Mouse (Mus musculus) frontal cortex, postnatal 10 days (tissue): ENCODE data around the gene Ksr1.
A peak's percentile ranks its signal among the peaks of the same experiment; 100 is the strongest.

ENCODE experiments used
- DNase-seq, 2 experiments: peaks; one replicate each; pipeline ENCODE4 v3.0.0; 2022; ENCODE audit warnings: low spot score in 2 of 2, mixed read lengths in 1 of 2

The Ksr1 gene

DNA sequence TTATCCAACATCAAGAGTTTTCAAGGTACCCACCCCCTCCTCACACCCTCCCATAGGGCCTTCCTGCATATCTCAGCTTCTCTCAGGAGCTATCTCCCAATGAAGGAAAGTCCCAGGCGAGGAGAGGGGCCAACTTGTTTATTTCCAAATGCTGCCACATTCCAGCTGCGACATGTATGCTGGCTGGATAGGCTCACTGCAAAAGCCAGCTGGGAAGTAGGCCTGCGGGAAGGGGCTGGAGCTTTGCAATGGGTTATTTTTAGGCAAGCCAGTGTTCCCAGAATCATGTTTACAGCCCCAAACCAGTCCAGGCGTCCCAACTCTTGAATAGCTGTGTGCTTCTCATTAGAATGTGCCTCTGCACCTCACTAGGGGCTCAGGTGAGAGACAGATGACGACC is 51.5 kb downstream of the Ksr1 start:
- no peak for DNase-seq

GRCm38 (mm10) chr11:79093986-79094695 is 52.1 kb downstream of the Ksr1 start:
- DNase-seq, result no peak

DNA sequence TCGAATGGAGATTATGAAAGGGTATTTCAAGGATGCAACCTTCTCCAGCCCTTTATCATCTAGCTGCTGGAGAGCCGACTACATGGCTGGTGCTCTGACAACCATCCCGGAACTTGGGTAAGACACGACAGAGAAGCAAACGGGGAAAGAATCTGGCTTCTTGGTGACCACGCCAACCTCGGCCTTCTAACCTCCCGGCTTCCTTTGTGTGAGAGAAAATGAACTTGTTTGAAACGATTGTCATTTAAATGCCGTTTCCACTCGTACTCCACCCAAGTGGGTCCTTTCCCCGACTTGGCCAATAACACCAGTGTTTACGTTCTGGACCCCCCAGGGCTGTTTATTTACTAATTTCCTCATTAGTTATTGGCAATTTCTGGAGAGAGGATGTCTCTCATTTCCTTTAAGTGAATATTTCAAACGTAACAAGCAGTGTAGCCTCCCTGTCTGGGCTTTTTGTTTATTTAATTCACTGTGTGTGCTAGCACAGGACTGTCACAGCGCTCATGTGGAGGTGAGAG is 52.8 kb downstream of the Ksr1 start:
- DNase-seq, result no peak

- DNase-seq, result no peak
Observed at GRCm38 (mm10) chr11:79092802-79093201, 53.4 kb downstream of the Ksr1 start.

GRCm38 (mm10) chr11:79092245-79092644 is 54.0 kb downstream of the Ksr1 start:
- DNase-seq, result no peak

DNA sequence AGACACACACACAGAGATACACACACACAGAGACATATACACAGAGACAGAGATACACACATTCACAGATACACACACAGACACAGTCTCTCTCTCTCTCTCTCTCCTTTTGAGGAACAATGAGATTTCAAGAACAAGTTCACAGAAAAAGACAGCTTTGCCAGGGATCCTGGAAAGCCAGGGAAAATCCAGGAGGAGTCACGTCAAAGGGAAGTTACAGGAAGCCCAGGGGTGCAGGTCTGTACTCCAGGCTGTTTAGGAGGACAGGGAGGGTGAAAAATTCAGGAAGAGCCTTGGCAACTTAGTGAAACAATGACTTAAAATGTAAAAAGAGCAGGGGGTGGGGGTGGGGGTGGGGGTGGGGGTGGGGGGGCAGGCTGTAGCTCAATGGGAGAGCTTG is 56.5 kb downstream of the Ksr1 start:
- no peak for DNase-seq

DNA sequence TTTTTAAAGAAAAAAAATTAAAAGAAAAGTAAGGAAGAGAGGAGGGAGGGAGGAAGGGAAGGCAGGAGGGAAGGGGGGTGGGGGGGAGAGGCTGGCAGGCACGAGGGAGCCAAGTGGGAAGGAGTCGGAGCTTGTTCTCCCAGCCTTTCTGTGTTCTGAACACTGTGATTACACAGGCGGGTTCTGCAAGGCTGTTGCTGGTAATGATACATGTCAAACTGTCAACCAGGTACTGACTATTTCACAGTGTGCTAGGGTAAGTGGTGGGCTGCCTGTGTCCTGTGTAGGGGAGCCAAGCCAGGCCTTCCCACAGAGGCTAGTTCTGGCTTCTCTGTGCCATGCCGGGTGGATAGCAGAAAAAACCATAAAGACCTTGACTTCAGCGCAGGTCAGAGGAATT is 57.2 kb downstream of the Ksr1 start:
- DNase-seq, result no peak

DNA sequence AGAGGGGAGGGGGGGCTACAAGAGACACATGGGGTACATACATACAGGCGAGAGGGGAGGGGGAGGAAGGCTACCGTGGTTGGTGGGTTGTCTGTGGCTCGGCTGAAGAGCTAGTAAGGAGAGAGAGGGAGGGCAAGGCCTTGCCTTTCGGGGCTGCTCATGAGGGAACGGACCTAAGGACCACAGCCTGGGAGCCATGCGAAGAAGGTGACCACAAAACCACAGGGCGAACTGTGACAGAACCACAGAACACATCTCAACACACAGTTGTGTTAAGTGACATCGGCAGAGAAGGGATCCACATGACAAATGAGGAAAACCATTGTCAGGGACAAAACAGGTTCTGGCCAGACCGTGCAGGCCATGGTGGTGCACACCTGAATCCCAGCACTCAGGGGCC is 57.9 kb downstream of the Ksr1 start:
- no peak for DNase-seq

- DNase-seq, result no peak
Observed at GRCm38 (mm10) chr11:79087731-79088311, 58.4 kb downstream of the Ksr1 start.

DNA sequence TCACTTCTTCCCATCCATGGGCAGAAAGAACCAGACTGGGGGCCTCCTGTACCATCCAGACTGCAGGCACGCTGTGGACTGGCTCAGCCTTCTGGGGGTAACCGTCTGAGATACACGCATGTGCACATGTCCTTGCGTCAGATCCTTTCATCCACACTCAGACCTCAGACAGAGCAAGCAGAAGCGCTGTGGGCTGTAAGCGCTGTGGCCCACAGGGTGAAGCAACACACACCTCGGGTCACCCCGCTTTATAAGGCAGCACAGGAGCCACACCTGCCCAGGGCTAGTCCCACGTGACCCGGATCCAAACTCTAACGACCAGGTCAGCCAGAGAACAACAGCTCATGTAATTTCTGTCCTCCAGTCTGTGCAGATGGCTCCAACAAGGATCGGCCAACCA is 59.4 kb downstream of the Ksr1 start:
- DNase-seq, result no peak

GRCm38 (mm10) chr11:79085059-79085458 is 61.1 kb downstream of the Ksr1 start:
- no peak for DNase-seq

- DNase-seq, result no peak
Observed at GRCm38 (mm10) chr11:79083018-79083441, 63.2 kb downstream of the Ksr1 start.

DNA sequence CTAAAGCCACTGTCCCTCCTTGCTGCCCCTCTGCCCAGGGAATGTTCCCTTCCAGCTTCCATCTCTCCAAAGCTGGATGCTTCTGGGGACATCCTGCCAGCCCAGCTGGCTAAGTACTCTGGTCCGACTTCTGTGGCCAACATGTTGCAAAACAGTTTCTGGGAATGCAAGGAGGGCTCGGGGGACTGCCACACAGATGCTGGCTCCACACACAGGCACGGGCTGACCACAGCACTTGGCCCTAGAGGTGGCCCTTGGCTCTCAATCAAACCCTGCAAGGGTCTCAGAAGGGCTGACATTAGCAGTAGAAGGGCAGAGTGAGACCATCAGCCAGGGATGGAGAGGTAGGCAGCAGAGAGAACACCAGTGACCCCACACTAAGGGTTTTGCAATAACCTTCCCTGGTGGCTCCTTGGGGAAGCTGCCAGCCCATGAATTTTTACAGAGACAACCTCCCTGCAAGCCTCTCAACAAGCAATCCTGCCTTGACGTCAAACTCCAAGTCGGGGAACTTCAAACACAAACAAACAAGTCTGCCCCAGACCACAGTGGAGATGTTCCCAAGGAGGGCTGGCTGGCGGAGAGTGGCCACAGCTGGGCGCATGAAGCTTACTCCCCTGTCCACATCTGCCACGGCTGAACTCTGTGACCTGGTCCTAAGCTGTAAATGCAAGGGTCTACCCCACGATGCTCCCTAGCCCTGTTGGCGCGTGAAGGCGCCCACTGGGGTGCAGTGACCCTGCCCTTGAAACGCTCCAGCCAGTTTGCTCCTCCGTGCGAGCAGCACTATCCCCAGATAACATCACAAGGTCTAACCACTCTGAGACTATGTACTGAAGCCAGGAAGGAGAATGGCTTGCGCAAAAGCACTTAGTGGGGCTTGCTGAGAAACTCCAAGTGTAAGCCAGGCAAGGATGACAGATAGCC is 65.0 kb downstream of the Ksr1 start:
- no peak for DNase-seq

DNA sequence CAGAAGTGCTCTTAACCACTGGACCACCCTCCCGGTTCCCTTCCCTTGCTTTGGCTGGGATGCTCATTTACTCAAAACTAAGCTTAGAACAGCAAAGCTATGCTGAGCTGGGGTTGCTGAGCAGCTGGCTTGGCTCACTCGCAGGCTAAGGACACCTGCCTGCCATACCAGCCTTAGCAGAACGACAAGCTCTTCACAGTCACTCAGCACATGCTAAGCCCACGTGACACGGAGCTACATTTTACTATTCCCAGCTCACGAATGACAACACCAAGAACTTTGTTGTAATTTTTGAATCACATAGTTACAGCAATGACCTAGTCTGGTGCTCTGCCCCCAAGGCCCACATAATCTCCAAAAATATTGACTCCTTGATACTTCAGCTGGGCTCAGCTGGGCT is 66.1 kb downstream of the Ksr1 start:
- peak in 1 of 2 experiments; percentile 59 for DNase-seq

DNA sequence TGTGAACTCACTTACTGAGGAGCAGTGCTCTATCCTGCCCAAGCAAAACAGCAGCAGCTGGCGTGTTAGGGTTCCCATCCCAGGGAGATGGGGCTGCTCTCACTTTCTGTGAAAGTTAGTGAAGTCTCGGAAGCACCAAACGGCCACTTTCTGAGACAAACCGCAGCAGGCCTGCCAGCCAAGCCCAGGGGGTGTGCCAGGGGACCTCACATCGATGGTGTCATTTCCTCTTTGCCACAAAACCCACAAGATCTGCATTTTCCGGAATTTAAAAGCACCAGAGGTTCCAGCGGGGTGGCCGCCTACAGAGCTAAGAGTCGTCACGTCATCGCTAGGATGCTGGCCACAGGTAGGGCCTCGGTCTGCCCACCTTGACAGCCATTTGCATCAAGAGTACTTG is 69.7 kb downstream of the Ksr1 start:
- no peak for DNase-seq

DNA sequence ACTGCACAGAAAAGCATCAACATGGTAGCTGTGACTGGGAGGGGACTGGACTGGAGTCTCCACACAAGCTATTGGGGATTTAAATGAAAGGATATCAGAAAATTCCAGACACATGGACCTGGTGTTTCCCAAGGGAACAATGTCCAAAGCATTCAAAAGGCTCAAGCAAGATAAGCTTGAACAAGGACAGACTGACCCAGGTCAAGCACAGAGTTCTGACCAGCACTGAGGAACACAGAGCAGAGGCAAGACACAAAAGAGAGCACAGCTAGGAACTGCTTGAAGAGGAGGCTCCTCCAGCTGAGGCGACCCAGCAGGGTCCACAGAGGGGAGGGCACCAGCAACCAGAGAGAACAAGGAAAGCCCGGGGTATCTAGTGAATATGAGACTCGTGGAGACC is 71.2 kb downstream of the Ksr1 start:
- no peak for DNase-seq

DNA sequence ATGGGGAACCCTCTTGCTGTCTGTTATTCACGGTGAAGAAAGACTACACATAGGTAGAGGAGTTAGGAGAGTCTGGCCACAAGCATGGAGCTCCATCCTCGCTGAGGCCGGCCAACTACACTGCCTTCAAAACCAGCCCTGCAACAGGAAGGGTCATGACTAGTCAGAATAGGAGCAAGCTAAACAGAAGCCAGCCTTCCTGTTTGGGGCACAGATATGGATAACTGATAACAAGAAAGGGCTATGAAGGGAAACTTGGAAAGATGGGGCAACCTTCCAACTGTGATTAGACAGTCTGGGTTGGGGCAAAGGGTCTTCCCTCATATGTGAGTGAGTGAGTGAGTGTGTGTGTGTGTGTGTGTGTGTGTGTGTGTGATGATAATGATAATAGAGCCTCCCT is 71.6 kb downstream of the Ksr1 start:
- DNase-seq, result no peak

DNA sequence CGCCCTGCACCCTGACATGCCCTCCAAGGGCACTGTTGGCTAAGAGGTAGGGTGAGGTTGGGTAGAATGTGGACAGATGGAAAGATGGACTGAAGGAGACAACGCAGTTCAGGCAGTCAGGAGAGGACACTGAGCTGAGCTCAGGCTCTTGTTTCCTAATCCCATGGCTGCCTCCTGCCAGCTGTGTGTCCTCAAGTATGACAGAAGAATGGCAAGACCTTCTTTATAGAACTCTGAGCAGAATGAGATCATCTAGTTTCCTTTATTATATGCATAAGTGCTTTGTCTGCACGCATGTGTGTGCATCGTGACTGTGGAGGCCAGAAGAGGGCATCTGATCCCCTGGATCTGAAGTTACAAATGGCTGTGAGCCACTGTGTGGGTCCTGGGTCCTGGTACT is 72.6 kb downstream of the Ksr1 start:
- DNase-seq, result no peak

DNA sequence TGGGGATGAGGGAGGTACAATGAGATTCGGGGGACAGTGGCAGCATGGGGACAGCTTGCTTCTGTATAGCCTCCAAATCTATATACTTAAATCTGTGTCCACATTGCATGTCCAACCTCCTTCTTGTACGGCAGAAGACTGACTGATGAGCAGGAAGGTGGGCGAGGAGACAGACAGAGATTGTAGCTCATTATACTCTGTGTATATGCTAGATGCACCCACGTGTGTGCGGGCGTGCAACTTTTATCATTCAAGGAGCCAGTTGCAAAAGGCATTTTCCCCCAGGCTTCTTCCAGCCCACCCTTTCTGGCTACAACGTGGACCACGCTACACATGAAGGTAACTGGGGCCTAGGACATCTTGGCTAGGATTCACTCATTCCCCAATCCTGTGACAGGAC is 74.1 kb downstream of the Ksr1 start:
- no peak for DNase-seq

DNA sequence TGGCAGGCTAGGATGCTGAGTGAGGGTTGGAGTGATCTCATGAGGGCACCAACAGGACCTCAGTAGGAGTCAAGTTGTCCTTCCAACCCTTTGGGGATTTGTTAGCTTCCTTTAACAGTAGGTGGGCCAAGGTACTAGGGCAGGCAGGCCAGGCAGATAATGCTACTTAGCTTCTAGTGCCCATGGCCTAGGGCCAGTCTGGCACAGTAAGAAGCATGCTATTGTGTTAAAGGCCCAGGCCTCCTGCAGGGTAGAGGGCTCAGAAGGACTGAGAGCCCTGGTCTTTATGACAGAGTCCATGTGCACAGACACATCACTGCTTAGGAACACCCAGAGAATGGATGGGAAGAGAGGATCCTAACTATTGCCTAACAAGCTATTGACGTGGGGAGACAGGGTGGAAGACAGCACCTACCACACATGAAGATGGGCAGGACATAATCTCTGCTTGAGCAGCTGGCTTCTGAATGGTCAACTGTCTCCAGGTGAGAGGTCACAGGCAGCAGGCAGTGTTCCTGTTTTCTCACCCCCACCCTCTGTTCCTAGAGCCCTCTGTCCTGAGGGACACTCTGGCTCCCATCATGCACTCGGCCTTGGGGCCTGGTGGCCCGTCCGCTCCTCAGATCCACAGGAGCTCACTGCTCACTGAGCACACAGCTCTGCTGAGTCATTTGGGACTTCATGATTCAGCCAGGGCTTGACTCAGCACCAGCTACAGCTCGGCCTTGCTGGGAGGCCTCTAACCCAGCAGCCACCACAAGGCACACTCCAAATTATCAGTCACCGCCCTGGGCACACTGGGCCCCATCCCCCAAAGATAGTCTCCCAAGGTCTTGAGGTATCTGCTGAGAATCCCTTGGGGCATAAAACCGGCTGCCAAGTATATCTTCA is 74.9 kb downstream of the Ksr1 start:
- no peak for DNase-seq

DNA sequence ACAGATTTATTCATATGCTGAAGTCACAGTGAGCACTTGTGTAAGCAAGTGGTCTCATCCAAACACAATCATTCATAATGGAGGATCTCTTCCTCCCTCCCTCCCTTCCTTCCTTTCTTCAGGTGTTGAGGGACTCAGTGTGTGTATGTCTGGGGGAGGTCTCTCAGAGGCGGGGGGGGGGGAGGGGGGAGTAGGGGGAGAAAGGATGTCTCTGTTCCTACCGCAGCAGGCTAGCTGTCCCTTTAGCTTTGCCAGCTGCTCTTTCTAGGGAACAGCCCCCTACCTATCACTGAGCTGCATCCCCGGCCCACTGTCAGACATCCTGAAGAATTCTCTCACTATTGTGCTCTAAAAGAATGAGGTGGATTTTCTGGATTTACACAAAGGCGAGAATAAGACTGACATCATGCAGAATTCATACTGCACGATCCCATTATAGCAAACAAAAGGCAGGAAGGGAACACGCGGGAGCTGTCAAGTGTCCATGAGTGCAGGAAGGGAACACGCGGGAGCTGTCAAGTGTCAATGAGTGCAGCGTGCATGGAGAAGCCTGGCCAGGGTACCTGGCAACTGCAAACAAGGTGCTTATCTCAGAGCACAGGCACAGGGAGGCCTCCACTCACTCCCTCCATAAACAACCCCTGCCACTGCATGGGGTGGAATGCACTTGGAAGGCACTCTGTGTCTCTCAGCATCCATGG is 76.6 kb downstream of the Ksr1 start:
- DNase-seq, result no peak
